In genomic region chr14:121946131-121946530, GRCm38 (mm10) we compare ENCODE assay signal across 22 mouse cellular contexts. TPM values are rescaled to one million over a fixed set of nuclear protein-coding genes. Genes with fewer than 3 reads are reported as not detected.
A peak's percentile ranks its signal among the peaks of the same experiment; 100 is the strongest.
DNase-seq lines count a peak whose midpoint lies in the region; ATAC-seq lines count a peak whose summit lies in the region.
"Had no signal": no experiment of that assay in that cellular context is flagged by ENCODE, and none has a peak within 500 bp of the region (broad histone marks: within the 10 kb centered on the region; RNA-seq: fewer than 3 reads in every experiment).

No protein-coding gene starts in this region.

- no peaks in the 10 kb centered on the region for H3K36me3 ChIP-seq in kidney, embryonic 16.5 days (ENCODE audit: insufficient read depth, low read length)
- no peaks in the 10 kb centered on the region for H3K36me3 ChIP-seq in midbrain, embryonic 10.5 days
- H3K36me3 ChIP-seq: embryonic facial prominence, embryonic 10.5 days; heart, embryonic 15.5 days; intestine, embryonic 15.5 days; neural tube, embryonic 12.5 days had no signal

- no peaks in the 10 kb centered on the region for H3K27me3 ChIP-seq in kidney, embryonic 16.5 days (ENCODE audit: insufficient read depth, low read length)
- H3K27me3 ChIP-seq in midbrain, embryonic 10.5 days (ENCODE audit: low read depth, poor library complexity, severe bottlenecking), result no peaks in the 10 kb centered on the region
- H3K27me3 ChIP-seq: heart, embryonic 15.5 days; intestine, embryonic 15.5 days; neural tube, embryonic 12.5 days had no signal

- DNase-seq in kidney, adult 18-20 months, result peak; percentile 34
- DNase-seq in urinary bladder, adult 18-20 months (ENCODE audit: low spot score in 2 of 2), result peak; percentile 28 to 30
- DNase-seq in urinary bladder, adult 2 months (ENCODE audit: low spot score), result no peak
- peak; percentile 96 for DNase-seq in ZHBTc4 (ENCODE audit: low read depth, low spot score)
- no peak for DNase-seq in midbrain, embryonic 10.5 days (ENCODE audit: low spot score)
- DNase-seq: adrenal gland, postnatal 10 days; cerebellum, adult 11 months; cerebellum, postnatal 36 days; lung, adult 2 months; lung, postnatal 36 days; right cerebral cortex, postnatal 14 days; thymus, postnatal 4 days had no signal

- 81% methylated on average over 5 of the region's 5 CpGs for WGBS in kidney, embryonic 16.5 days
- whole genome bisulfite sequencing in midbrain, embryonic 10.5 days, result 83% methylated on average over 5 of the region's 5 CpGs

- no peak for ATAC-seq in kidney, embryonic 16.5 days (ENCODE audit: low FRiP score, low TSS enrichment)
- no peak for ATAC-seq in frontal cortex, adult (ENCODE audit: low TSS enrichment)
- ATAC-seq: forebrain, embryonic 16.5 days; intestine, embryonic 15.5 days had no signal

- peaks cover 6% of the 10 kb centered on the region; the same call in 1 of the 2 replicates for H3K4me1 ChIP-seq in kidney, embryonic 16.5 days (ENCODE audit: insufficient read depth, low read length)
- no peaks in the 10 kb centered on the region for H3K4me1 ChIP-seq in midbrain, embryonic 10.5 days
- H3K4me1 ChIP-seq: embryonic facial prominence, embryonic 10.5 days; heart, embryonic 15.5 days; neural tube, embryonic 12.5 days had no signal

- H3K9me3 ChIP-seq in kidney, embryonic 16.5 days (ENCODE audit: low read length), result 0 out of 2 replicates have a peak, but pooled peaks cover 2% of the 10 kb centered on the region
- H3K9me3 ChIP-seq in midbrain, embryonic 10.5 days (replicated peaks), result peaks cover 10% of the 10 kb centered on the region; the same call in 1 of the 2 replicates
- H3K9me3 ChIP-seq: heart, embryonic 15.5 days; intestine, embryonic 15.5 days had no signal

- no peak overlapping the region for H3K9ac ChIP-seq in kidney, embryonic 16.5 days (replicated peaks; ENCODE audit: low read length)
- H3K9ac ChIP-seq: heart, embryonic 15.5 days; intestine, embryonic 15.5 days; neural tube, embryonic 12.5 days had no signal

- no peak overlapping the region for H3K4me3 ChIP-seq in kidney, embryonic 16.5 days (ENCODE audit: low read length)
- no peak overlapping the region for H3K4me3 ChIP-seq in midbrain, embryonic 10.5 days
- H3K4me3 ChIP-seq: embryonic facial prominence, embryonic 10.5 days; erythroblast, embryonic 14.5 days; heart, embryonic 15.5 days; intestine, embryonic 15.5 days; neural tube, embryonic 12.5 days had no signal

- H3K4me2 ChIP-seq in kidney, embryonic 16.5 days (replicated peaks; ENCODE audit: low read depth, low read length), result no peak overlapping the region
- H3K4me2 ChIP-seq: heart, embryonic 15.5 days; intestine, embryonic 15.5 days; neural tube, embryonic 12.5 days had no signal

- no peak overlapping the region for H3K27ac ChIP-seq in kidney, embryonic 16.5 days (ENCODE audit: low read length)
- H3K27ac ChIP-seq in midbrain, embryonic 10.5 days (replicated peaks), result no peak overlapping the region
- H3K27ac ChIP-seq: embryonic facial prominence, embryonic 10.5 days; heart, embryonic 15.5 days; intestine, embryonic 15.5 days; neural tube, embryonic 12.5 days had no signal

RNA-seq across cellular contexts. Expression of gene Gpr183, which starts 18.9 kb away (rescaled TPM):
- polyA plus RNA-seq in kidney, embryonic 16.5 days (2015; fragmentation: Nextera tagmentation; extraction: Ambion mirVana), result 4.0 and 4.9 TPM in 2 replicates
- polyA plus RNA-seq in urinary bladder, adult 2 months (2012; rRNA removed), result 2.4 and 3.2 TPM in 2 replicates
- 1.8 and 1.9 TPM in 2 replicates for polyA plus RNA-seq in midbrain, embryonic 10.5 days (2016; fragmentation: Nextera tagmentation; extraction: Ambion mirVana)

RNA-seq across cellular contexts. Expression of gene Gpr18, which starts 30.6 kb away (rescaled TPM):
- not detected in 2 replicates for polyA plus RNA-seq in kidney, embryonic 16.5 days (2015; fragmentation: Nextera tagmentation; extraction: Ambion mirVana)
- polyA plus RNA-seq in urinary bladder, adult 2 months (2012; rRNA removed), result 0.40 and 0.71 TPM in 2 replicates
- polyA plus RNA-seq in midbrain, embryonic 10.5 days (2016; fragmentation: Nextera tagmentation; extraction: Ambion mirVana), result 0.07 and 0.20 TPM in 2 replicates
- polyA plus RNA-seq: brain, embryonic 14.5 days; erythroblast, embryonic 14.5 days; limb, embryonic 14.5 days had no signal

Comparison
In these comparisons a context has a peak if more than half of its experiments do, and no peak if none do; other contexts are left out.
1. DNase-seq: peak in kidney, adult 18-20 months (single experiment), urinary bladder, adult 18-20 months (2 of 2) and ZHBTc4 (single experiment); none in urinary bladder, adult 2 months (single experiment) and midbrain, embryonic 10.5 days (single experiment).